In genomic region chr14:19938545-19938944, GRCm38 (mm10) we compare ENCODE assay signal across 29 mouse cellular contexts.
"Had no signal": no experiment of that assay in that cellular context is flagged by ENCODE, and none has a peak within 500 bp of the region (broad histone marks: within the 10 kb centered on the region; RNA-seq: fewer than 3 reads in every experiment).

No protein-coding gene starts in this region.

- DNase-seq: left cerebral cortex, postnatal 4 days; liver; liver, embryonic 13.5 days; liver, postnatal 0 days; lung, adult 18-20 months; lung, adult 2 months; lung, embryonic 14.5 days; lung, postnatal 10 days; lung, postnatal 14 days; lung, postnatal 36 days; lung, postnatal 4 days; midbrain, embryonic 14.5 days had no signal

- H3K27ac ChIP-seq: limb, embryonic 10.5 days; limb, embryonic 12.5 days; limb, embryonic 13.5 days; limb, embryonic 15.5 days; liver, embryonic 12.5 days; liver, embryonic 13.5 days; liver, embryonic 14.5 days; liver, embryonic 15.5 days; lung, embryonic 15.5 days; macrophage; midbrain, embryonic 10.5 days; midbrain, embryonic 12.5 days; midbrain, embryonic 13.5 days; midbrain, embryonic 15.5 days; neural tube, embryonic 12.5 days; neural tube, embryonic 13.5 days had no signal

- H3K4me3 ChIP-seq: limb, embryonic 10.5 days; limb, embryonic 12.5 days; limb, embryonic 13.5 days; limb, embryonic 15.5 days; liver, embryonic 12.5 days; liver, embryonic 13.5 days; liver, embryonic 15.5 days; lung, embryonic 15.5 days; megakaryocyte, embryonic 14.5 days; midbrain, embryonic 10.5 days; midbrain, embryonic 12.5 days; midbrain, embryonic 13.5 days; midbrain, embryonic 15.5 days; myocyte; neural tube, embryonic 12.5 days; neural tube, embryonic 13.5 days had no signal
